Mouse (Mus musculus) forebrain, embryonic 11.5 days (tissue): ENCODE measurements at regions not wholly inside any gene's neighbourhood (a gene's known extent, or its start where the extent isn't known, plus 50 kb on each side); places are given as distances from the start of the nearest gene placed in this dataset.
A peak's percentile ranks its signal among the peaks of the same experiment; 100 is the strongest.

Source experiments
- ATAC-seq: fragments of 200-750 bp; cut with Nextera tagmentation; replicated peaks from 2 replicates; pipeline ENCODE4 v1.8.0; 2017; ENCODE audit warnings: moderate TSS enrichment; ENCODE audit not compliant: low FRiP score
- DNase-seq: peaks from one replicate; pipeline ENCODE4 v3.0.0-alpha.2; 2017; ENCODE audit warnings: low spot score
- H3K27ac ChIP-seq: fragments of 300-500 bp; sonication (generic); 2 replicates; pipeline ENCODE4 v1.5.1; 2014; ENCODE audit warnings: low read depth, low read length
- H3K27me3 ChIP-seq: fragments of 300-500 bp; sonication (generic); 2 replicates; pipeline ENCODE4 v1.6.1; 2014; ENCODE audit warnings: mild to moderate bottlenecking, low read length, mixed read lengths; ENCODE audit not compliant: control insufficient read depth, insufficient read depth
- H3K36me3 ChIP-seq: fragments of 300-500 bp; sonication (generic); 2 replicates; pipeline ENCODE4 v1.6.1; 2014; ENCODE audit warnings: mild to moderate bottlenecking, low read length, moderate library complexity, mixed read lengths; ENCODE audit not compliant: control insufficient read depth, insufficient read depth
- H3K4me1 ChIP-seq: fragments of 300-500 bp; sonication (generic); replicated peaks from 2 replicates; pipeline ENCODE4 v1.6.1; 2014; ENCODE audit warnings: low read length, mixed read lengths; ENCODE audit not compliant: control insufficient read depth, insufficient read depth
- H3K4me2 ChIP-seq: fragments of 300-500 bp; sonication (generic); 2 replicates; pipeline ENCODE4 v1.6.1; 2014; ENCODE audit warnings: low read depth, mild to moderate bottlenecking, low read length, moderate library complexity, mixed read lengths; ENCODE audit not compliant: severe bottlenecking
- H3K4me3 ChIP-seq: fragments of 300-500 bp; sonication (generic); 2 replicates; pipeline ENCODE4 v1.5.1; 2014; ENCODE audit warnings: low read depth, low read length
- H3K9ac ChIP-seq: fragments of 300-500 bp; sonication (generic); 2 replicates; pipeline ENCODE4 v1.6.1; 2014; ENCODE audit warnings: low read length
- H3K9me3 ChIP-seq: fragments of 300-500 bp; sonication (generic); 2 replicates; pipeline ENCODE4 v1.6.1; 2016; ENCODE audit warnings: low read length, mixed read lengths; ENCODE audit not compliant: control insufficient read depth
- WGBS: fragments of 180-500 bp; shearing (Covaris S2); extraction: QIAGEN DNeasy Blood & Tissue Kit; methylation state at CpG from one replicate; pipeline ENCODE4 v1.1.7; 2014; 5-methylcytosine and 5-hydroxymethylcytosine counted together

GRCm38 (mm10) chr13:110882173-110882572 lies 372.6 kb upstream of the Actbl2 start:
- H3K27ac ChIP-seq, result no peak overlapping the region
- H3K4me2 ChIP-seq, result no peak overlapping the region
- no peaks in the 10 kb centered on the region for H3K4me1 ChIP-seq
- 83% methylated on average over 3 of the region's 3 CpGs for WGBS
- ATAC-seq (no peak), DNase-seq (no peak)
- no peaks in the 10 kb centered on the region for H3K36me3 ChIP-seq
- H3K4me3 ChIP-seq, result no peak overlapping the region
- no peak overlapping the region for H3K9ac ChIP-seq
- no peaks in the 10 kb centered on the region for H3K9me3 ChIP-seq
- H3K27me3 ChIP-seq, result no peaks in the 10 kb centered on the region

DNA sequence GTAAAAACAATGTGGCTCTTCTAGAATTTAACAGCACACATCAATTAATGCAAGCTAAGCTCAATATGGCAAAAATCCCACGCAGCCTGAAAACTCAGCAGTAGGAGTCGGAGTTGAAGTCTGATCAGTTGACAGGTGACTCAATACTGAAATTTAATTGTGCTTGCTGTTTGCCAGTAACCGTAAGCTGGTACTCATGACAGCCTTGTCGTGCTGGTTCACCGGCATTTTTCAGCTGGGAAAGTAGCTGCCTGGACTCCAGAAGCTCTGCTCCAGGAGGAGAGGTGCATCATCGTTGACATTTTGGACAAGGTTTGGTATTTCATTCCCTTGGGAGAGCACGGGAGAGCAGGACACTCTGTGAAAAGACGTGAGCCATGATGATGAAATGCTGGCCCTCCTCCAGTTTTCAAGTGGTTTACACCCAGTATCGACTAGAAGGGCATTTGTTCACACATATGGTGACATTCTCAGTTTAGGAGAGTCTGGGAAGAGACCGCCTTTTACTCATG lies 372.1 kb upstream of the Actbl2 start:
- Histone ChIP-seq H3K9me3 (no peaks in the 10 kb centered on the region), H3K4me1 (no peaks in the 10 kb centered on the region), H3K27ac (no peak overlapping the region), H3K4me2 (no peak overlapping the region), H3K36me3 (no peaks in the 10 kb centered on the region), H3K27me3 (no peaks in the 10 kb centered on the region), H3K4me3 (no peak overlapping the region), H3K9ac (no peak overlapping the region)
- DNase-seq (no peak), ATAC-seq (no peak)
- WGBS, result 87% methylated on average over 10 of the region's 10 CpGs

DNA sequence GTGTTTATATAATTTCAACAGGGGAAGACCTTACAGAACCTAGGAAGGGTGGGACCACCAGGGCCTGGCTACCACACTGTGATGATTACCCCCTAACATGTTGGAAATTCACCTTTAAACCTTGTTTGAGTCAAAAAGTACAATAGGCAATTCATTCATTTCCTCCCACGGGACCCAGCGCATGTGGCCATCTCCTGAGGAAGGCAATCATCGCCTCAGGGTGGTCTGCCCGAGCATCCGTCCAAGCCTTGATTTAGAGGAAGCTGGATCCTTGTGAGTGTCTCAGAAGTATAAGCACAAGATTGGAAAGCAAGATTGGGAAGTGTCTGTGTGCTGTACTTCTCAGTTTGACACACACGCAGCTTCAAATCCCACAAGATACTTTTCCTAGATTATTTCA lies 360.9 kb upstream of the Actbl2 start:
- H3K9ac ChIP-seq, result no peak overlapping the region
- no peaks in the 10 kb centered on the region for H3K36me3 ChIP-seq
- no peaks in the 10 kb centered on the region for H3K4me1 ChIP-seq
- no peaks in the 10 kb centered on the region for H3K27me3 ChIP-seq
- 81% methylated on average over 6 of the region's 6 CpGs for WGBS
- H3K27ac ChIP-seq, result no peak overlapping the region
- no peak for DNase-seq
- no peak for ATAC-seq
- H3K4me3 ChIP-seq, result no peak overlapping the region
- no peaks in the 10 kb centered on the region for H3K9me3 ChIP-seq
- no peak overlapping the region for H3K4me2 ChIP-seq

DNA sequence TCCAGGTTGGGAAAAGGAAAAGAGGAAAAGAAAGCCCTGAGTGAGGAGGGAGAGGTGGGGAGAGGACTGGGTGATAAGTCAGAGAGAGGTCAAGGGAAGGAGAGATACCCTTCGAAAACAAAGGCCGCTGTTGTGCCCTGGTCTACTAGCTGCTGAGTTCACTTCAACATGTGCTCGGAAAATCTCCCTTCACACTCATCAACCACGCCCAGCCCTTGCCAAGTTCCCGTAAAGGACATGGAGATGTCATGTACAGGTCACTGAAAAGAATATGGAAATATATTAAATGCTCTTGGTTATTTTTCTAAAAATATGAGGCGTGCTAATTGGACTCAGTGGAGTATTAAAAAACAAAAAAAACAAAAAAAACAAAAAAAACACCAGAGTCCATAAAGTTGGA lies 359.5 kb upstream of the Actbl2 start:
- no peak for DNase-seq
- H3K4me3 ChIP-seq, result no peak overlapping the region
- H3K4me2 ChIP-seq, result no peak overlapping the region
- no peaks in the 10 kb centered on the region for H3K4me1 ChIP-seq
- H3K27me3 ChIP-seq, result no peaks in the 10 kb centered on the region
- H3K9ac ChIP-seq, result no peak overlapping the region
- no peaks in the 10 kb centered on the region for H3K9me3 ChIP-seq
- no peaks in the 10 kb centered on the region for H3K36me3 ChIP-seq
- no peak overlapping the region for H3K27ac ChIP-seq
- 82% methylated on average over 6 of the region's 6 CpGs for WGBS
- ATAC-seq, result no peak

- no peaks in the 10 kb centered on the region for H3K36me3 ChIP-seq
- no peak overlapping the region for H3K4me3 ChIP-seq
- ATAC-seq (peak; percentile 46; the same call in 1 of the 2 replicates), DNase-seq (no peak)
- H3K9ac ChIP-seq, result no peak overlapping the region
- H3K27ac ChIP-seq, result no peak overlapping the region
- no peaks in the 10 kb centered on the region for H3K4me1 ChIP-seq
- no peak overlapping the region for H3K4me2 ChIP-seq
- no peaks in the 10 kb centered on the region for H3K27me3 ChIP-seq
- 64% methylated on average over 8 of the region's 8 CpGs for WGBS
- no peaks in the 10 kb centered on the region for H3K9me3 ChIP-seq
These were observed 358.9 kb upstream of the Actbl2 start for GRCm38 (mm10) chr13:110895900-110896299.

GRCm38 (mm10) chr13:110897621-110898020 lies 357.2 kb upstream of the Actbl2 start:
- ATAC-seq, result no peak
- Histone ChIP-seq H3K4me2 (no peak overlapping the region), H3K9me3 (no peaks in the 10 kb centered on the region), H3K4me3 (no peak overlapping the region), H3K9ac (no peak overlapping the region), H3K27ac (no peak overlapping the region), H3K36me3 (no peaks in the 10 kb centered on the region), H3K4me1 (no peaks in the 10 kb centered on the region), H3K27me3 (no peaks in the 10 kb centered on the region)
- 75% methylated on average over 4 of the region's 4 CpGs for WGBS
- no peak for DNase-seq

- WGBS, result 80% methylated on average over 7 of the region's 7 CpGs
These were observed 351.7 kb upstream of the Actbl2 start for GRCm38 (mm10) chr13:110902994-110903644.

DNA sequence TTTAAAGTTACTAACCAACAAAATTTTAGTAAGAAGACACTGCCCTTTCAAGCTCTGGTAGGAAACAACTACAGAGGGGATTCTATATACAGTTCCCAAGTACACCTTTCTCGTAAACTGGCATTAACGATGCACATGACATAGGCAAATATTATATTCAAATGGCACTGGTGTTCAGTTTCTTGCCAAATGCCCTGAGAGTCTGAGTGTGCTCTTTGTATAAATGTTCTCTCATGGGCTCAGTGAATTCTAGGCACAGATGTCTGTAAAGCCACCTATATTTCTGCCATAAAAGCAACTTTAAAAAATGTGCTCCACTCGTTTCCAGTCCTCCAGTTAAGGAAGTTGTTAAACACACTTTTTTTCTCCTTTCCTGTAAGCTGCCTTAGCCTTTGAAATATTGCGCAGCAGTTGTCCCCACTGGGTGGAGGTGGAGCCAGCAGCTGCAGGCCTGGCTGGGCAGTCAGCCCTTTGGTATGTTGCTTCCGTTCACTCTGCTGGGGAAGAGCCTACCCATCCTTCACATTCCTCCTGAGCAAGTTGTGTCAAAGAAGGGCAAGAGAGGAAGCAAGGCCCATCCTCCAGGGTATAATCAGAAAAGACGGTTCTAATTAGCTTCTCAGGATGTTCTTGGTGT lies 347.4 kb upstream of the Actbl2 start:
- no peak for DNase-seq
- 64% methylated on average over 6 of the region's 6 CpGs for WGBS
- H3K27ac ChIP-seq, result no peak overlapping the region
- no peak overlapping the region for H3K9ac ChIP-seq
- H3K27me3 ChIP-seq, result no peaks in the 10 kb centered on the region
- H3K9me3 ChIP-seq, result no peaks in the 10 kb centered on the region
- H3K4me1 ChIP-seq, result no peaks in the 10 kb centered on the region
- H3K36me3 ChIP-seq, result no peaks in the 10 kb centered on the region
- no peak for ATAC-seq
- H3K4me3 ChIP-seq, result no peak overlapping the region
- no peak overlapping the region for H3K4me2 ChIP-seq

More at GRCm38 (mm10) chr13:110902994-110903644, 351.7 kb upstream of the Actbl2 start:
- Histone ChIP-seq H3K4me2 (no peak overlapping the region), H3K27me3 (no peaks in the 10 kb centered on the region), H3K9ac (no peak overlapping the region), H3K4me1 (no peaks in the 10 kb centered on the region), H3K4me3 (no peak overlapping the region), H3K36me3 (no peaks in the 10 kb centered on the region), H3K9me3 (no peaks in the 10 kb centered on the region), H3K27ac (no peak overlapping the region)
- no peak for ATAC-seq
- DNase-seq, result no peak

DNA sequence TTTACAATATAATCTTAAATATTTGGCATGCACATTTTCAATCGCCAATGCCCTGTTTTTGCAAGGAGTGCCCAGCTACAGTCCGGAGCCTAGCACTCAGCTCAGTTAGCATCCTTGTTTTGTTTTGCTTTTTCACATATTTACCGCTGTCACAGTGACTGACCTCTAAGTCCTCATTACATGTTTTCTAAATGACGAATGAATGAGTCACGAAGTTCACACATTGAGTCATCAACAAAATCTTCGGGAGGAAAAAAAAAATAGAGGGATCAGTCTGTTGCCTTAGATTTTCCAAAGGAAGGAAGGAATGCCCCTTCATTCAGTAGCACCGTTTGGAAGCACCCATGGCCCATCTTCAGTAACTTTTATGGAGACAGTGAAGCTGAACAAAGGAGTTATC lies 342.9 kb upstream of the Actbl2 start:
- ATAC-seq (no peak), DNase-seq (no peak)
- no peaks in the 10 kb centered on the region for H3K27me3 ChIP-seq
- H3K4me3 ChIP-seq, result no peak overlapping the region
- no peaks in the 10 kb centered on the region for H3K9me3 ChIP-seq
- no peak overlapping the region for H3K4me2 ChIP-seq
- no peak overlapping the region for H3K9ac ChIP-seq
- no peaks in the 10 kb centered on the region for H3K36me3 ChIP-seq
- no peaks in the 10 kb centered on the region for H3K4me1 ChIP-seq
- 92% methylated on average over 7 of the region's 7 CpGs for WGBS
- no peak overlapping the region for H3K27ac ChIP-seq
